Mouse (Mus musculus) MEL (cell line): ENCODE results near the gene Ern1. TPM values are rescaled to one million over a fixed set of nuclear protein-coding genes. Genes with fewer than 3 reads are reported as not detected.

Experiments
- DNase-seq: peaks from one replicate; pipeline ENCODE4 v3.0.0; 2011; ENCODE audit warnings: low read depth, low spot score
- H3K27ac ChIP-seq: 2 replicates; pipeline ENCODE4 v1.5.1; 2012; ENCODE audit warnings: low read depth, mild to moderate bottlenecking, control low read depth, low read length, moderate library complexity; ENCODE audit not compliant: control insufficient read depth
- H3K27me3 ChIP-seq, 2 experiments: fragments of 150-350 bp in 1 of 2; sonication (generic) in 1 of 2; 2 replicates each; pipeline ENCODE4 v1.6.1; 2012; ENCODE audit warnings: low read length in 2 of 2, mild to moderate bottlenecking in 2 of 2, improper control_type of control experiment in 1 of 2, moderate library complexity in 1 of 2; ENCODE audit not compliant: insufficient read depth in 2 of 2, control insufficient read depth in 1 of 2
- H3K36me3 ChIP-seq, 2 experiments: 2 replicates each; pipeline ENCODE4 v1.6.1; 2012 to 2014; ENCODE audit warnings: low read length in 2 of 2, improper control_type of control experiment in 1 of 2, inconsistent platforms in 1 of 2, mild to moderate bottlenecking in 1 of 2; ENCODE audit not compliant: insufficient read depth in 2 of 2, control insufficient read depth in 1 of 2
- H3K4me1 ChIP-seq, 2 experiments: fragments of 150-350 bp in 1 of 2; sonication (generic) in 1 of 2; 2 replicates each; pipeline ENCODE4 v1.6.1; 2012; ENCODE audit warnings: low read length in 2 of 2, improper control_type of control experiment in 1 of 2, mild to moderate bottlenecking in 1 of 2; ENCODE audit not compliant: insufficient read depth in 2 of 2, control insufficient read depth in 1 of 2
- H3K4me3 ChIP-seq, 2 experiments: fragments of 150-350 bp in 1 of 2; sonication (generic) in 1 of 2; 2 replicates each; pipeline ENCODE4 v1.5.1; 2012; ENCODE audit warnings: low read depth in 2 of 2, low read length in 2 of 2, mild to moderate bottlenecking in 2 of 2, moderate library complexity in 2 of 2, control low read depth in 1 of 2, improper control_type of control experiment in 1 of 2; ENCODE audit not compliant: control insufficient read depth in 1 of 2, insufficient read depth in 1 of 2
- H3K79me2 ChIP-seq: 2 replicates; pipeline ENCODE4 v1.6.1; 2012; ENCODE audit warnings: mild to moderate bottlenecking, low read length, moderate library complexity; ENCODE audit not compliant: control insufficient read depth, poor library complexity, insufficient read depth
- H3K9ac ChIP-seq: 2 replicates; pipeline ENCODE4 v1.6.1; 2012; ENCODE audit warnings: low read depth, mild to moderate bottlenecking, control low read depth, low read length, moderate library complexity; ENCODE audit not compliant: control insufficient read depth, poor library complexity, severe bottlenecking
- H3K9me3 ChIP-seq: fragments of 150-350 bp; sonication (generic); replicated peaks from 2 replicates; pipeline ENCODE4 v1.6.1; 2012; ENCODE audit warnings: mild to moderate bottlenecking, low read length, improper control_type of control experiment, moderate library complexity; ENCODE audit not compliant: insufficient read depth
- BHLHE40 ChIP-seq: IDR thresholded peaks from 2 replicates; pipeline ENCODE4 v1.6.1; 2012; ENCODE audit warnings: low read depth, mild to moderate bottlenecking, inconsistent platforms, low read length, improper control_type of control experiment, borderline replicate concordance
- CHD1 ChIP-seq: IDR thresholded peaks from 2 replicates; pipeline ENCODE4 v1.6.1; 2012; ENCODE audit warnings: low read depth, mild to moderate bottlenecking, inconsistent platforms, low read length, improper control_type of control experiment
- CHD2 ChIP-seq: IDR thresholded peaks from 2 replicates; pipeline ENCODE4 v1.6.1; 2011; ENCODE audit warnings: low read length, improper control_type of control experiment
- CTCF ChIP-seq, 3 experiments: IDR thresholded peaks in 2 of 3; conservative IDR thresholded peaks in 1 of 3; 2 replicates each; pipeline ENCODE4 v1.5.1; 2011 to 2012; ENCODE audit warnings: low read length in 3 of 3, low read depth in 2 of 3, mild to moderate bottlenecking in 2 of 3, improper control_type of control experiment in 1 of 3, inconsistent platforms in 1 of 3, mixed read lengths in 1 of 3, moderate library complexity in 1 of 3; ENCODE audit not compliant: control insufficient read depth in 1 of 3, insufficient read depth in 1 of 3, poor library complexity in 1 of 3, severe bottlenecking in 1 of 3
- E2F4 ChIP-seq: IDR thresholded peaks from 2 replicates; pipeline ENCODE4 v1.6.1; 2011; ENCODE audit warnings: low read depth, low read length, improper control_type of control experiment, borderline replicate concordance
- ELF1 ChIP-seq: IDR thresholded peaks from 2 replicates; pipeline ENCODE4 v1.6.1; 2014; ENCODE audit warnings: low read depth, mild to moderate bottlenecking, inconsistent platforms, low read length, improper control_type of control experiment, moderate library complexity
- ETS1 ChIP-seq: IDR thresholded peaks from 2 replicates; pipeline ENCODE4 v1.6.1; 2012; ENCODE audit warnings: low read depth, mild to moderate bottlenecking, inconsistent platforms, low read length, improper control_type of control experiment, moderate library complexity
- GATA1 ChIP-seq: IDR thresholded peaks from 2 replicates; pipeline ENCODE4 v1.6.1; 2011; ENCODE audit warnings: low read depth, low read length, improper control_type of control experiment
- HCFC1 ChIP-seq: IDR thresholded peaks from 2 replicates; pipeline ENCODE4 v1.6.1; 2012; ENCODE audit warnings: low read depth, mild to moderate bottlenecking, inconsistent platforms, low read length, improper control_type of control experiment, moderate library complexity
- KAT2A ChIP-seq: conservative IDR thresholded peaks from 2 replicates; pipeline ENCODE4 v1.6.1; 2012; ENCODE audit warnings: low read depth, low read length, improper control_type of control experiment, inconsistent platforms
- MAFK ChIP-seq: IDR thresholded peaks from 2 replicates; pipeline ENCODE4 v1.6.1; 2011; ENCODE audit warnings: low read depth, mild to moderate bottlenecking, low read length, improper control_type of control experiment, borderline replicate concordance
- MAX ChIP-seq: IDR thresholded peaks from 2 replicates; pipeline ENCODE4 v1.6.1; 2011; ENCODE audit warnings: low read length, improper control_type of control experiment
- MAZ ChIP-seq: IDR thresholded peaks from 2 replicates; pipeline ENCODE4 v1.6.1; 2012; ENCODE audit warnings: low read depth, mild to moderate bottlenecking, inconsistent platforms, low read length, improper control_type of control experiment
- MEF2A ChIP-seq: IDR thresholded peaks from 2 replicates; pipeline ENCODE4 v1.6.1; 2014; ENCODE audit warnings: low read depth, mild to moderate bottlenecking, inconsistent platforms, low read length, improper control_type of control experiment; ENCODE audit not compliant: poor library complexity, insufficient replicate concordance, severe bottlenecking; ENCODE audit errors: extremely low read depth
- MXI1 ChIP-seq: IDR thresholded peaks from 2 replicates; pipeline ENCODE4 v1.6.1; 2011; ENCODE audit warnings: mild to moderate bottlenecking, low read depth, low read length, improper control_type of control experiment
- MYC ChIP-seq: IDR thresholded peaks from 2 replicates; pipeline ENCODE4 v1.6.1; 2011; ENCODE audit warnings: low read depth, mild to moderate bottlenecking, low read length, improper control_type of control experiment, moderate library complexity
- NELFE ChIP-seq: IDR thresholded peaks from 2 replicates; pipeline ENCODE4 v1.6.1; 2011; ENCODE audit warnings: low read depth, low read length, improper control_type of control experiment
- NRF1 ChIP-seq: IDR thresholded peaks from 2 replicates; pipeline ENCODE4 v1.6.1; 2014; ENCODE audit warnings: low read depth, mild to moderate bottlenecking, inconsistent platforms, low read length, improper control_type of control experiment, moderate library complexity; ENCODE audit not compliant: poor library complexity, insufficient read depth, severe bottlenecking
- POLR2A ChIP-seq, 2 experiments: IDR thresholded peaks; 2 replicates each; pipeline ENCODE4 v1.6.1; 2011 to 2012; ENCODE audit warnings: low read length in 2 of 2, mild to moderate bottlenecking in 2 of 2, control low read depth in 1 of 2, improper control_type of control experiment in 1 of 2, low read depth in 1 of 2, moderate library complexity in 1 of 2; ENCODE audit not compliant: control insufficient read depth in 1 of 2, insufficient read depth in 1 of 2, poor library complexity in 1 of 2
- POLR2AphosphoS2 ChIP-seq: IDR thresholded peaks from 2 replicates; pipeline ENCODE4 v1.6.1; 2011; ENCODE audit warnings: low read length, improper control_type of control experiment
- POLR2AphosphoS5 ChIP-seq: IDR thresholded peaks from 2 replicates; pipeline ENCODE4 v1.6.1; 2012; ENCODE audit warnings: low read depth, borderline replicate concordance, mild to moderate bottlenecking, inconsistent platforms, low read length, moderate library complexity, mixed read lengths
- RAD21 ChIP-seq: IDR thresholded peaks from 2 replicates; pipeline ENCODE4 v1.6.1; 2011; ENCODE audit warnings: mild to moderate bottlenecking, low read depth, low read length, improper control_type of control experiment
- RCOR1 ChIP-seq: IDR thresholded peaks from 2 replicates; pipeline ENCODE4 v1.6.1; 2012; ENCODE audit warnings: low read depth, mild to moderate bottlenecking, inconsistent platforms, low read length, improper control_type of control experiment
- SIN3A ChIP-seq: IDR thresholded peaks from 2 replicates; pipeline ENCODE4 v1.6.1; 2012; ENCODE audit warnings: low read length, improper control_type of control experiment, inconsistent platforms
- SMC3 ChIP-seq: IDR thresholded peaks from 2 replicates; pipeline ENCODE4 v1.6.1; 2011; ENCODE audit warnings: low read depth, low read length, improper control_type of control experiment
- TBP ChIP-seq: IDR thresholded peaks from 2 replicates; pipeline ENCODE4 v1.8.0; 2011; ENCODE audit warnings: low read depth, low read length, improper control_type of control experiment
- TCF12 ChIP-seq: IDR thresholded peaks from 2 replicates; pipeline ENCODE4 v1.6.1; 2014; ENCODE audit warnings: low read depth, mild to moderate bottlenecking, inconsistent platforms, low read length, improper control_type of control experiment, moderate library complexity
- USF1 ChIP-seq: IDR thresholded peaks from 2 replicates; pipeline ENCODE4 v1.6.1; 2014; ENCODE audit warnings: low read depth, mild to moderate bottlenecking, inconsistent platforms, low read length, improper control_type of control experiment, moderate library complexity
- USF2 ChIP-seq, 2 experiments: IDR thresholded peaks; 2 replicates each; pipeline ENCODE4 v1.6.1; 2011 to 2012; ENCODE audit warnings: improper control_type of control experiment in 2 of 2, low read length in 2 of 2, borderline replicate concordance in 1 of 2, inconsistent platforms in 1 of 2, low read depth in 1 of 2, mild to moderate bottlenecking in 1 of 2; ENCODE audit not compliant: insufficient read depth in 1 of 2
- ZC3H11A ChIP-seq: IDR thresholded peaks from 2 replicates; pipeline ENCODE4 v1.6.1; 2012; ENCODE audit warnings: low read depth, mild to moderate bottlenecking, inconsistent platforms, low read length, improper control_type of control experiment
- ZKSCAN1 ChIP-seq: IDR thresholded peaks from 2 replicates; pipeline ENCODE4 v1.6.1; 2012; ENCODE audit warnings: low read depth, mild to moderate bottlenecking, inconsistent platforms, low read length, improper control_type of control experiment, moderate library complexity
- ZMIZ1 ChIP-seq: IDR thresholded peaks from 2 replicates; pipeline ENCODE4 v1.6.1; 2012; ENCODE audit warnings: low read depth, mild to moderate bottlenecking, inconsistent platforms, low read length, improper control_type of control experiment, moderate library complexity
- ZNF384 ChIP-seq: IDR thresholded peaks from 2 replicates; pipeline ENCODE4 v1.6.1; 2012; ENCODE audit warnings: low read depth, mild to moderate bottlenecking, inconsistent platforms, low read length, improper control_type of control experiment
- polyA plus RNA-seq, 2 experiments: library from polyadenylated mRNA; stranded (reverse) in 1 of 2; unstranded in 1 of 2; fragments of >175 nt in 1 of 2; fragments of >200 nt in 1 of 2; gene quantifications; 2 replicates each; pipeline versions ENCODE4 v1.2.1 to v1.2.4; 2012; ENCODE audit warnings: low replicate concordance in 2 of 2, low read depth in 1 of 2; ENCODE audit not compliant: insufficient read length in 2 of 2, insufficient read depth in 1 of 2, missing spikeins in 1 of 2
- total RNA-seq: library from RNA; depleted of rRNA; stranded (reverse); fragments of 300-350 nt; gene quantifications from 2 replicates; pipeline ENCODE4 v1.2.3, GENCODE M21; 2012

Ern1 gene
- total and polyA plus RNA-seq, 3 experiments: 4.3 to 5.7 TPM; not detected in 1

DNA sequence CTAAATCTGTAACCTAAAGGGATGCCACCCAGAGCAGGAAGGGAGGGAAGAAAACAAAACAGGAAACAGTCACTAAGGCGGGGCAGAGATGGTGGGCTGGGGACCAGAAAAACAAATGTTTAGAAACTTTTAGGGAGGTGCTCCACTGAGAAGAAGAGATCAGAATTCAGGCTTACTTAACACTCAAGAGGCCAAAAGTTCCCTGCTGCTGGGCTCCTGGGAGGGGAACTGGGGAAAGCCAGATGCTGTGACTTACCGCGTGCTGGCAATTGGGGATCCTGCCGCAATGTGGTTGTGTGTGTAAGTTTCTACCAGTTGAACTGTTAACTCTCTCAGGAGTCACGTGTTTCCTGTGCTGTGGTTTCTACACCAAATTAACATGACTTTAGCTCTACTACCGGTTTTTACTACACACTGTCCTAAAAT is 99.8 kb downstream of the Ern1 start, which contains the start of gene Icam2 (continued):
- peak; percentile 83 for TF ChIP-seq ETS1
- no peak; the same call in 1 of the 2 replicates for TF ChIP-seq KAT2A
- peak; percentile 95 for TF ChIP-seq SIN3A
- TF ChIP-seq GATA1: peak; percentile 12; the same call in 1 of the 2 replicates
- TF ChIP-seq POLR2AphosphoS2: peak; percentile 53; the same call in 1 of the 2 replicates
- peak; percentile 46 to 74; a peak in 3 of 4 replicates for TF ChIP-seq USF2 (IDR thresholded peaks at IDR 0.05; ENCODE audit: borderline replicate concordance in 1 of 2, insufficient read depth in 1 of 2, low read depth in 1 of 2, low read length in 2 of 2)
- TF ChIP-seq POLR2A (IDR thresholded peaks at IDR 0.05; ENCODE audit: control insufficient read depth in 1 of 2, insufficient read depth in 1 of 2, low read depth in 1 of 2, low read length in 2 of 2, poor library complexity in 1 of 2): peak; percentile 70 to 97; a peak in 3 of 4 replicates
- no peak for TF ChIP-seq RCOR1
- TF ChIP-seq ZC3H11A: no peak
- TF ChIP-seq ZNF384: no peak
- TF ChIP-seq MEF2A: no peak
- TF ChIP-seq NRF1: no peak
- no peak for TF ChIP-seq MAFK
- TF ChIP-seq CHD1: no peak
- TF ChIP-seq BHLHE40: peak; percentile 91
- no peak for TF ChIP-seq SMC3
- no peak for TF ChIP-seq CTCF (IDR thresholded peaks at IDR 0.05 in 2 of 3, conservative IDR thresholded peaks at IDR 0.05 in 1 of 3; ENCODE audit: control insufficient read depth in 1 of 3, insufficient read depth in 1 of 3, low read depth in 2 of 3, low read length in 3 of 3, poor library complexity in 1 of 3, severe bottlenecking in 1 of 3)
- peak; percentile 96 for TF ChIP-seq USF1
- no peak; the same call in 1 of the 2 replicates for TF ChIP-seq E2F4
- TF ChIP-seq TBP: peak; percentile 91
- no peak for TF ChIP-seq POLR2AphosphoS5

DNA sequence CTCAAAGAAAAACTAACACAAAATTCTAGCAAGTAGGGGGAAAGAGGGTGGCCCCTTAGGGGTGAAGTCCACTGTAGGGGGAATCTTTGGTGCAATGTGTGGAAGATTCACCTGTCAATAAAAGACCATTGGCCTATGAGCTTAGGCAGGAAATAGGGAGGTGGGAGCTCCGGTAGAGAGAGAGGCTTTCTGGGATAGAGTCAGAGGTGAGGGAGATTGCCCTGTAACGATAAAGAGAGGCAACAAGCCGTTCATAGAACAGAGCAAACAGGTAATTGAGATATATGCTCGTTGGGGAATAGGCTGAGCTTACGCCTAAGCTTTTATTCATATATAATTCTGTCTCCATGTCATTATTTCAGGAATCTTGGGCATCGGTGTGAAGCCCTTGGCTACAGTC is 100.6 kb downstream of the Ern1 start:
- H3K27me3 ChIP-seq: no peaks in the 10 kb centered on the region
- peak overlapping the region; percentile 96 for H3K27ac ChIP-seq
- peaks cover 24 to 47% of the 10 kb centered on the region in 2 experiments for H3K4me1 ChIP-seq
- H3K9me3 ChIP-seq: no peaks in the 10 kb centered on the region
- H3K79me2 ChIP-seq: peaks cover 8% of the 10 kb centered on the region
- peak overlapping the region; percentile 64 to 80 for H3K4me3 ChIP-seq
- peaks cover 0 to 44% of the 10 kb centered on the region in 2 experiments; a peak in 2 of 4 replicates for H3K36me3 ChIP-seq
- peak overlapping the region; percentile 77 for H3K9ac ChIP-seq
- peak; percentile 94 for DNase-seq
- TF ChIP-seq ELF1 (no peak), NELFE (peak; percentile 77), SIN3A (peak; percentile 68; the same call in 1 of the 2 replicates), MAX (peak; percentile 46; the same call in 1 of the 2 replicates), GATA1 (peak; percentile 90), ZMIZ1 (peak; percentile 68), ZKSCAN1 (no peak), MXI1 (peak; percentile 57; the same call in 1 of the 2 replicates), TBP (peak; percentile 75), RAD21 (no peak), TCF12 (peak; percentile 49; the same call in 1 of the 2 replicates), SMC3 (no peak), CHD1 (no peak), ETS1 (peak; percentile 33), CHD2 (peak; percentile 62), POLR2A (IDR thresholded peaks at IDR 0.05; ENCODE audit: control insufficient read depth in 1 of 2, insufficient read depth in 1 of 2, low read depth in 1 of 2, low read length in 2 of 2, poor library complexity in 1 of 2) (peak in 1 of 2 experiments; percentile 67; a peak in 2 of 4 replicates), MAZ (0 out of 2 replicates have a peak, but pooled peaks have one; percentile 46), HCFC1 (peak; percentile 86), MYC (peak; percentile 62; the same call in 1 of the 2 replicates), USF1 (peak; percentile 54), RCOR1 (0 out of 2 replicates have a peak, but pooled peaks have one; percentile 16)
